Mouse (Mus musculus): ENCODE data around the gene Gramd1c. TPM values are rescaled to one million over a fixed set of nuclear protein-coding genes. Genes with fewer than 3 reads are reported as not detected.

The Gramd1c gene
- polyA plus RNA-seq, 1 experiment from 2014 or later: 4.7 TPM

Small RNA genes within 50 kb of the gene (microRNA-seq; reads per million reads assigned to microRNA genes)
- gene Mir3470b: not detected

Other genes with a start within 250 kb of the Gramd1c start
- 7.3 and 9.0 TPM in 2 replicates for gene Ccdc191, start 173.5 kb downstream of the Gramd1c start, polyA plus RNA-seq (2015; fragmentation: Nextera tagmentation; extraction: Ambion mirVana)
- gene Qtrt2, start 136.5 kb downstream of the Gramd1c start, polyA plus RNA-seq (2015; fragmentation: Nextera tagmentation; extraction: Ambion mirVana): 12.2 and 13.7 TPM in 2 replicates
- 1.2 and 1.4 TPM in 2 replicates for gene Zdhhc23, start 83.6 kb downstream of the Gramd1c start, polyA plus RNA-seq (2015; fragmentation: Nextera tagmentation; extraction: Ambion mirVana)
- gene Atp6v1a, start 76.4 kb upstream of the Gramd1c start, polyA plus RNA-seq (2015; fragmentation: Nextera tagmentation; extraction: Ambion mirVana): 28.8 and 37.0 TPM in 2 replicates
- gene Naa50, start 76.5 kb upstream of the Gramd1c start, polyA plus RNA-seq (2015; fragmentation: Nextera tagmentation; extraction: Ambion mirVana): 73.7 and 77.0 TPM in 2 replicates
- 1.8 and 1.9 TPM in 2 replicates for gene Usf3, start 109.9 kb upstream of the Gramd1c start, polyA plus RNA-seq (2015; fragmentation: Nextera tagmentation; extraction: Ambion mirVana)

Measured in heart, embryonic 13.5 days (tissue).